Mouse (Mus musculus) heart, adult 8-10 months (tissue): ENCODE measurements around the gene 1110051M20Rik. TPM values are rescaled to one million over a fixed set of nuclear protein-coding genes. Genes with fewer than 3 reads are reported as not detected.
"Not testable (repeated sequence)": the region's sequence is repeated elsewhere in the genome, so short reads cannot be mapped to it uniquely, and the experiment has no call there.

ENCODE experiments used
- DNase-seq: peaks from one replicate; pipeline ENCODE4 v3.0.0; 2022; ENCODE audit warnings: low spot score
- total RNA-seq, 4 experiments: library from RNA; stranded (reverse); gene quantifications; 2 replicates each; pipeline ENCODE4 v1.2.4; 2022

Gene 1110051M20Rik
- 10 to 100 TPM in 3 of 4 experiments, 1 to 10 TPM in 1; 9.1 to 14.9 (median 13.8) TPM for total RNA-seq

DNA sequence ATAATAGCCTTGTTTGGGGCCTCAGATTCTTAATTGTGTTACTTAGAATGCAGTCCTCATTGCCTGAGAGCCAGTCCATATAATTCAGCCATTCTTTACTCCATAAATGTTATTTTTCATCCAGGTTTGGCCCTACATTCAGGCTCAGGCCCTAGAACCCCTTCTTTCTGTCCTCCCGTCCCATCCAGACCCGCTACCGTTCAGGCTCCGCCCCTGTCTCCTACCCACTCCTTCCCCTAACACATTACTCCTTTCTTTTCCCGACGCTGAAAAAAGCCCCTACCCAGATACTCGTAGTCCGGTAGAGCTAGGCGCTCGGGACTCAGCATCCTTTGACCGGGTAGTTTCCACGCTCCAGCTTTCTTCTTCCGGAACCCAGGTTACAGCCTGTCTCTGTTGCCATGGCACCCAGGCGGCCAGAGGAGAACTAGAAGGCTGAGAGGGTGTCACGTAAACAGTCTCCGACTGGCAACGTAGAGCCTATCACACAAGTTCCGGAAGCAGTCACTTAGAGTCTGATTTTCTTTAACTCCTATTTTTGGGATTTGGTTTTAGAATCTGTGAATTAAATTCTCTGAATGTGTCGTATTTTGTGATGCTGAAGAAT, at the start of gene 1110051M20Rik:
1110051M20Rik (minus strand) TSS at position 419 of the 607 bp plus-strand sequence.
- peak; percentile 83 for DNase-seq

- no peak for DNase-seq
These were observed 49.5 kb upstream of the 1110051M20Rik start for GRCm38 (mm10) chr2:91493981-91494380.

DNA sequence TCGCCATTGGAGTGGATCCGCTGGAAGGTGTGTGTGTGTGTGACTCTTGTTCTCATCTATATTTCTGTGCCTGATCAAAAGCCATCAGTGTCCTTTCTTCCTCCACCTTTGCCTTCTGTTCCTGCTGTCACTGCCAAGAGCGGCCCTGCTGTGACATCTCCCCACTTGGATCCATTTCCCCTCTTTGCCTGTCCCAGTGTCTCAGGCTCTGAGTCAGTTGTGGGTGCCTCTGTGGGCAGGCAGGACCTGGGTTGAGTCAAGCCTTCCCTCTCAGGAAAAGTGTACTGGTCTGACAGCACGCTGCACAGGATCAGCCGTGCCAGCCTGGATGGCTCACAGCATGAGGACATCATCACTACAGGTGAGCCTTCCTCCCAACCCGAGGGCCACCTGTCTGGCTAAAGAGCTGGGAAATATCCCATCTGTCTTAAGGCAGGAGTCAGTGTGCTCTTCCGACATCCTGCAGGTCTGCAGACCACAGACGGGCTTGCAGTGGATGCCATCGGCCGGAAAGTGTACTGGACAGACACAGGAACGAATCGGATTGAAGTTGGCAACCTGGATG, 47.6 kb upstream of the 1110051M20Rik start:
- DNase-seq, result no peak

GRCm38 (mm10) chr2:91487295-91487694, 42.8 kb upstream of the 1110051M20Rik start:
- not testable (repeated sequence) for DNase-seq

DNA sequence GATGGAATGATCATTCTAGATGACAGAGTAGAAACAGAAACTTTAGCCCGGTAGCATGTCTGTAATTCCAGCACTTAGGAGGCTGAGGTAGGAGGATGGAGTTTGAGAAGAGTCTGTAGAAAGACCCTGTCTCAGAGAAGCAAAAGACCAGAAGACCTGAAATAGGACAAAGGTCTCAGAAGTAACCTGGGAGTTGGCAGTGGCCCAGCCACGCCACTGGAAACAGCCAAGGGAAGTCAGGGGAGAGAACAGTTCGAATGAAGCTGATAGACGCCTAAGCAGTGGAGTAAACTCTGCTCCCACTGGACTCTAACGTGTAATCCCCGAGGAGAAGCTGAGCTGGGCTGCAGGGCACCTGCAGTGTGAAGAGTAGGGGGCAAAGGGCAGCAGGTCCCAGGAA, 40.8 kb upstream of the 1110051M20Rik start:
- no peak for DNase-seq

GRCm38 (mm10) chr2:91484698-91485097, 40.2 kb upstream of the 1110051M20Rik start:
- no peak for DNase-seq

GRCm38 (mm10) chr2:91480805-91481514, 36.5 kb upstream of the 1110051M20Rik start:
- DNase-seq, result peak; percentile 78

- DNase-seq, result no peak
These were observed 35.9 kb upstream of the 1110051M20Rik start for GRCm38 (mm10) chr2:91480399-91480801.

- no peak for DNase-seq
These were observed 32.3 kb upstream of the 1110051M20Rik start for GRCm38 (mm10) chr2:91476841-91477240.

GRCm38 (mm10) chr2:91476251-91476661, 31.8 kb upstream of the 1110051M20Rik start:
- DNase-seq, result peak; percentile 53

GRCm38 (mm10) chr2:91475791-91476190, 31.3 kb upstream of the 1110051M20Rik start:
- DNase-seq, result no peak

DNA sequence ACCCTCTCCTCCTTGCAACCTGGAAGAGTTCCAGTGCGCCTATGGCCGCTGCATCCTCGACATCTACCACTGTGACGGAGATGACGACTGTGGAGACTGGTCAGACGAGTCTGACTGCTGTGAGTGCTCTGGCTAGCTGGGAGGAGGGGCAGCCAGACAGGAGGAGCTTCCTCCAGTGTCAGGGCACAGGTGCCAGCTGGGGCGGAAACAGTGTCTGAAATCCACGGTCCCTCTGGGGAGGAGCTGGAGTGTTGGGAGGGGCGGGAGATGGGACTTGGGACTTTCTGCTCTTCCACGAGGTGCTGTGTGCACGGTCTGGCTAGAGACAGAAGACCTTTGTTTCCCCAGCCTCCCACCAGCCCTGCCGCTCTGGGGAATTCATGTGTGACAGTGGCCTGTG, 29.9 kb upstream of the 1110051M20Rik start:
- DNase-seq, result no peak

GRCm38 (mm10) chr2:91470055-91470647, 25.6 kb upstream of the 1110051M20Rik start:
- no peak for DNase-seq

DNA sequence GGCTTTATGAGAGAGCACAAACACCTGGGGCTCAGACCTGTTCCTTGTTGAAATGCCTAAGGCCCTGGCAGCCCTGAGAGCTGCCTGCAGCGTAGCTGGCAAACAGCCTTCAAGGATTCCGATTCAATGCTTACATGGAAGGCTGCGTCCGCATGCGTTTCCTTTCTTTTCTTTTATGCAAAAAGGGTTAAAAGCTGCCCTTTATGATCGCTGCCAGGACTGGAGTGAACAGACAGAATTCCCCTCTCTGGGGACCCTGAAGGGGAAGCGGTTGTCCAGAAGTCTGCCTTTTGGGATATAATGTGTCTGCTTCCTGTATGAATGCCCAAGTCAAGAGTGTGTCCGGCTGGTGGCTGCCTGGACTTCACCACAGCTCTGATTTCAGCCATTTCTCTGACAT, 23.1 kb upstream of the 1110051M20Rik start:
- DNase-seq, result no peak

DNA sequence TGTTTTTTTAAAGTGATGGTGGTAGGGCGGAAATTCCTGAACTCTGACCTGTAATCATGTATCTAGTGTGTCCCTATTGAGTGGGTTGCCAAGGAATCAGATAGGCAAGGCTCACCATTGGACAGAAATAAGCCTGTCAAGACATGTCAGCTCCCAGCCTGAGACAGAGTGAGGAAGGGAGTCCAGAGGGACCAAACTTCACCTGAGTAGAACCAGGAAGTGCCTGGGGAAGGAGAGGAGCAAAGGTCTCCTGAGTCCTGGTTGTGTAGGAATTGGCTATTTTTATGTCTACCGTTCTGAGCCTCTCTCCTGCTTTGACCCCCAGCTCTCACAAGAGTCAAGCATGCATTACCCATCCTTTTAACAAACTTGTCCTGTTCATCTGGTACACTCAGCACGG, 21.4 kb upstream of the 1110051M20Rik start:
- no peak for DNase-seq

DNA sequence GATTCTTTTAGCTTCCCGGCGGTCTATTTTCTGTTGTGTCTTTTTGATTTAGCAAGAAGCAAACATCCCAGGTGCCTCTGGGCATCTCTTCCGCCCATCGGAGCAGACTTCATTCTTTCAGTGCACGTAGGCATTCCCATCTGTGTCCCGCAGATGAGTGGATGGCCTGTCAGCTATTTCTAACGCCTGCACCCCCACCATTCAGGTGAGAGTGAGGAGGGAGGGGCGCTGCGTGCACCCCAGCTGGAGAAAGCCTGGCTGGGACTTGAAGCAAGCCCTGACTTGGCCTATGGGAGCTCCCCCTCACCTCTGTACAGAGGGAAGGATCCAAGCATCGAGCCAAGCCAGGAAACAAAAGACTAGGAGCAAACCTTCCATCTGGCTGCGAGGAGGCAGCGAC, 18.2 kb upstream of the 1110051M20Rik start:
- no peak for DNase-seq

DNA sequence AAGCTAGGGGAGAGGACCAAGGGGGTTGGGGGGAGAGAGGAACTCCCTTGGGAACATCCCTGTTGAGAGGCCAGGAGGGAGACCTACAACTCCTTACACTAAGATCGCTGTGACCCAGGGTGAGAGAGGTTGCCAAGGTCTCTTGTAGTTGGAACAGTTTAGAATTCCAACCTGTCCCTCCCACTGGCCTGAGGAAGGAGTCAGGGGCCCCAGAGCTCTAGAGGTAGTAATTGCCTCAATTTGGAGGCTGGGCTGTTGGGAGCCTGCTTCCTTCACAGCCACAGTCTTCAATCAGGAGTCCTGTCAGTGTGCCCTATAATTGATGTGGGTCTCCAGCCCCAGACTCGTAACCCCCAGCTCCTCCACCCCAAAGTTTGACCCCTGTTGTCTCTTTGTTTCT, 17.7 kb upstream of the 1110051M20Rik start:
- no peak for DNase-seq

DNA sequence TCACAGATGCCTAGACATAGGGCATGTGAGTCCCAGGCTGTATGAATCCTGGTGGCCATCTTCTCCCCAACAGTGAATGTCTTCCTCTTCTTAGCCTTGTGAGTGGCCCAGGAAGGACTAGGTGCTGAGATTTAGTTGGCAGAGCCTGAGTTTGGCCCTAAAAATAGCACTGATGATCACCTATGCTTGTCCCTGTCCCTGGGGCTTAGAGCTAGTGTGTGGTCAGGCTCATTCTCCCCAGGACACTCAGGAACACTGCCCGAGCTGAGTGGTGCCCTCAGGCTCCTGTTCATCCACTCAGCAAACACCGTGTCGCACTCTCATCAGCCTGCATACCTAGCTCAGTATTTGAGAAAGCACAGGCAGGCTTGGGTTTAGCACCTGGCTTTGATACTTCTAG, 16.8 kb upstream of the 1110051M20Rik start:
- peak; percentile 38 for DNase-seq

DNA sequence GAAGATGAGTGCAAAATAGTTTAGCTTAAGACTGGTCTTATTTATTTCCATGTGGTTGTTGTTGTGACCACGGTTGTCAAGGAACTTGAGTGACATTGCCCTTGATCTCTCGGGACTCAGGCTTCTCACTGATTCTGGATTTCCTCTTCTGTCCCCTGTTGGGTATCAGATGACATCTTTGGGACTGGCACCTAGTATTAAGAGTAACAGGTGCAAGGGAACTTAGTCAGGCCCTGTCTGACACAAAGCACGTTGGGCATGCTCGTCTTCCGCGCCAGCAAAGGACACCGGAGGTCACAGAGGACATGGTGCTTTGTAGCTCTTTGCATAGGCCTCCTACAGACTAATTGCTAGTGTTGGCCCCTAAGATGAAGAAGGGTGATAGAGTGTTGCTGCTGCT, 16.3 kb upstream of the 1110051M20Rik start:
- DNase-seq, result no peak

DNA sequence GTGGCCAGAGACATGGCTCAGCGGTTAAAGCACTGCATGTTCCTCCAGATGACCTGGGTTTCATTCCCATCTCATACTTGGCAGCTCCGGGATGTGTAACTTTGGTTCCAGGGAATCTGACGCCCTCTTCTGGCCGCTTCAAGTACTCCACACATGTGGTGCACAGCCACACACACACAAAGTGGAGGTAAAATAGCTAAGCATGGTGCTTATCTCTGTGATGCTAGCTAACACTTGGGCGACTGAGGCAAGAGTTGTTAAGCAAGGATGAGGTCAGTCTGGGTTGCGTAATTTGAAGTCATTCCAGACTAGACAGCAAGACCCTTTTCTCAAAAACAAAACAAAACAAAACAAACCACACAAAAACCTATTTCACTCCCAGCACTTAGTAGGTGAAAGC, 15.6 kb upstream of the 1110051M20Rik start:
- no peak for DNase-seq

GRCm38 (mm10) chr2:91458673-91459391, 14.3 kb upstream of the 1110051M20Rik start:
- no peak for DNase-seq

GRCm38 (mm10) chr2:91458252-91458672, 13.8 kb upstream of the 1110051M20Rik start:
- DNase-seq, result peak; percentile 52
